Mouse (Mus musculus) urinary bladder, postnatal 14 days (tissue): ENCODE results near the gene Casp8.
"Not testable (repeated sequence)": the region's sequence is repeated elsewhere in the genome, so short reads cannot be mapped to it uniquely, and the experiment has no call there.

Experiments used
- DNase-seq: peaks from one replicate; pipeline ENCODE4 v3.0.0; 2021; ENCODE audit warnings: low spot score

Casp8 gene

GRCm38 (mm10) chr1:58800644-58801043 lies 5.5 kb downstream of the Casp8 start:
- not testable (repeated sequence) for DNase-seq

GRCm38 (mm10) chr1:58801558-58802285 lies 6.5 kb downstream of the Casp8 start:
- no peak for DNase-seq

GRCm38 (mm10) chr1:58802322-58803273 lies 7.4 kb downstream of the Casp8 start:
- peak; percentile 27 for DNase-seq

DNA sequence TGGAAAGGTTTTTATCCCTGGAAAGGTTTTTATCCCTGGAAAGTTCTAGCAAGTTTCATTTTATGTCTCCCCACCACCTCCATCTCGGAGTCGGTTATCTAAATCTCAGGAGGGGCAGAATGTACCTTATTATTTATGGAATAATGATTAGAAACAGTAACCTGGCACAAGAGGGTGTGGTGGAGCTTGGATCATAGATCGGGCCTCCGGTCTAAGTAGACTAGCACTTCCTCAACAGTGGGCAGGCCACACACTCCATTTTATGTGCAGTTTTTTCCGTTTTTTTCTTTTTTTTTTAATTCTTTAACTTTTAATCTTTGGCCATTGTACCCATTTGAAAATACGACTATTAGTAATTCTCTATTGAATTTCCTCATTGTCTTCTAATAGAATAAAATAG lies 8.4 kb downstream of the Casp8 start:
- no peak for DNase-seq

- DNase-seq = no peak
Observed at GRCm38 (mm10) chr1:58806651-58807050, 11.5 kb downstream of the Casp8 start.

GRCm38 (mm10) chr1:58826319-58826718 lies 31.1 kb downstream of the Casp8 start:
- no peak for DNase-seq

- no peak for DNase-seq
Observed at GRCm38 (mm10) chr1:58830741-58831140, 35.6 kb downstream of the Casp8 start.

DNA sequence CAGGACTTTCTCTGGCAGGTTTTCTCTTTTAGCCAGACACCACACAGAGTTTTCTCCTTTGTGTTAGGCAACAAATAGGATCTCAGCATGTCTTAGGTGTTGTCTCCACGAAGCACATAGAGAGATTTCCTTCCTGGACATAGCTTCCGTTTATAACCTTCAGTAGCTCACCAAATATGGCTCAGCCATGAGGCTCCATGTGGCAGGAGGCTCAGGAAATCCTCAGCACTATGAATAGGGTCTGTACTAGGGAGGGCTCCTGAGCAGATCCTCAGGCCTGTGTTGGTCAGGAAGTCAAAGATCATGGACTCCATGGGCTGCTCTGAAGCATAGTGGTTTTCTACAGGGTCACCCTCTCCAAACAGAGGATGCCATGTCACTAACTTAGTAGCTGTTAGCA lies 37.0 kb downstream of the Casp8 start:
- no peak for DNase-seq

- DNase-seq = not testable (repeated sequence)
Observed at GRCm38 (mm10) chr1:58856811-58857210, 61.6 kb downstream of the Casp8 start.

- DNase-seq = not testable (repeated sequence)
Observed at GRCm38 (mm10) chr1:58859131-58859530, 64.0 kb downstream of the Casp8 start.

- DNase-seq = peak; percentile 20
Observed at GRCm38 (mm10) chr1:58859738-58860365, 64.7 kb downstream of the Casp8 start.

DNA sequence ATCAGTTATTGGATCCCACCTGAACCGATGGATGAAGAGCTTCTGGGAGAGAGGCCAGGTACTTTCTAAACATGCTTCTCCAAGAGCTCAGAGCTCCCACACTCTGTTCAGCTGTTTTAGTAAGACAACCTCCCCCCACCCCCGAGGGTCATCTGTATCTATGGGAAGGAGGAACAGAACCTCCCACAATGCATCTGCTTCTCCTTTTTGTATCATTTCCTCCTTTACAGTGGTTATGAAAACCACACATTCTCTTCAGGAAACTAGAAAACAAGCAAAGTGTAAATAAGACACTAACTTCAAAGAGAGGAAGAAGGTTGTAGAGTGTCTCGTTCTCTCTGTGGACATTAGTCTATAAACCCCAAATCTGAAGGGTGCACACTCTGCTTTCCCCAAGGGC lies 65.4 kb downstream of the Casp8 start:
- not testable (repeated sequence) for DNase-seq

DNA sequence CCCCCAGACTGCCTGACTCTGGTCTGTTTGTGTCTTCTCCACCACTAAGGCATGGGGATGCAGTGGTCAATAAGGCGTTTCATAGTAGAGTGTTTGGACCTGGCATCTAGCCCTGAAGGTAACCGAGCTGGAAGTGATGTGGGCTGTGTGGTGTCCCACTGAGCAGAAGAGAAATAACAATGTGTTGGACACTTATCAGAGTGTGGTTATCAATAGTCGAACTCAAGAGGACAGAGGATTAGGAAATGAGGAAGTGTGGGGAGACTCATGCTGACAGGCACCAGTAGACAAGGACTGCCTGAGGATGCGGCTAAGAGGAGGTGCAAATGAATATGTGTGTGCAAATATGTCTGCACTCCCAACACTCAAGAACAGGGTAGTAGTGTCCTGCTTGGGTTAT lies 81.3 kb downstream of the Casp8 start:
- DNase-seq = not testable (repeated sequence)

GRCm38 (mm10) chr1:58879291-58879690 lies 84.1 kb downstream of the Casp8 start:
- DNase-seq = not testable (repeated sequence)

DNA sequence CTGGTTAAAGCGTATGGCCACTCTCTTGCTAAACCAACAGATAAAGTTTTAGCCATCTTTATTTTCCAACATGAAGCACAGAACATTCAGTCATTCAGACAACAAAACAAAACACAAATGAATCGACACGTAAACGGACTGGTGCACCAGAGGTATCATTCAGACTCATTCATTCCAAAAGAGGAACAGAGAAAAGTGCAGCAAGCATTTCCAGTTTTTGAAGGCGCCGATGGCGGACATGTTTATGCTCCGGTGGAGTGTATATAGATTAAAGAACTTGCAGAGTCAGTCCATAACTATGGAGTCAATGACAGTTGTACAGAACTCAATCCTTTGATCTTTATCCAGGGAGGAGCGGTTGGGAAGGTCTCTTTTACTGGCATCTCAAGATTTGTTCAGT lies 88.1 kb downstream of the Casp8 start:
- not testable (repeated sequence) for DNase-seq

DNA sequence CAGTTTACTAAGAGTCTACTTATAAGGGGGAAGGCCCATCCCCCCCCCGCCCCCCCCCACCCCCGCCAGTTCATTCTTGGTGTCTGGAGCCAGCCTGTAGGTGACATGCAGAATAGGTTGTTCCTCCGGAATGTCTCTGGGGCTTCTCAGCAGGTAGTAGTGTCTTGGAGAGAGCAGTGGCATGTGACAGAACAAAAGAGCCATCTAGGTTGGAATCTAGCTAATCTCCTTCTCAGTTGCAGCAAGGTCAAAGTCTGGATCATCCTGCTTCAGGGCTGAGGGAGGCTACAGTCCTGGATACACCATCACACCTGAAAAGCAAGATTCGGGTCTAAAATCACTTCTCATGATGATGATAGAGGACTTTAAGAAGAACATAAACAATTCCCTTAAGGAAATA lies 90.5 kb downstream of the Casp8 start:
- no peak for DNase-seq

- peak; percentile 88 for DNase-seq
Observed at GRCm38 (mm10) chr1:58889826-58890546, 94.8 kb downstream of the Casp8 start.

- not testable (repeated sequence) for DNase-seq
Observed at GRCm38 (mm10) chr1:58890697-58891290, 95.6 kb downstream of the Casp8 start.

GRCm38 (mm10) chr1:58891481-58892170 lies 96.5 kb downstream of the Casp8 start:
- DNase-seq = not testable (repeated sequence)

- DNase-seq = not testable (repeated sequence)
Observed at GRCm38 (mm10) chr1:58892386-58892785, 97.2 kb downstream of the Casp8 start.
